Mouse (Mus musculus) hindbrain, embryonic 10.5 days (tissue): ENCODE measurements around the gene Sgtb. TPM values are rescaled to one million over a fixed set of nuclear protein-coding genes. Genes with fewer than 3 reads are reported as not detected.

Experiments used
- DNase-seq: peaks from one replicate; pipeline ENCODE4 v3.0.0-alpha.2; 2017; ENCODE audit warnings: low spot score
- H3K27ac ChIP-seq: fragments of 300-500 bp; sonication (generic); 2 replicates; pipeline ENCODE4 v1.5.1; 2016; ENCODE audit warnings: mild to moderate bottlenecking, moderate library complexity
- H3K27me3 ChIP-seq: fragments of 300-500 bp; sonication (generic); 2 replicates; pipeline ENCODE4 v1.6.1; 2016; ENCODE audit warnings: mild to moderate bottlenecking; ENCODE audit not compliant: poor library complexity, insufficient read depth, severe bottlenecking
- H3K36me3 ChIP-seq: fragments of 300-500 bp; sonication (generic); 2 replicates; pipeline ENCODE4 v1.6.1; 2016; ENCODE audit warnings: mild to moderate bottlenecking, moderate library complexity
- H3K4me1 ChIP-seq: fragments of 300-500 bp; sonication (generic); replicated peaks from 2 replicates; pipeline ENCODE4 v1.6.1; 2016; ENCODE audit warnings: mild to moderate bottlenecking
- H3K4me3 ChIP-seq: fragments of 300-500 bp; sonication (generic); 2 replicates; pipeline ENCODE4 v1.5.1; 2016; ENCODE audit warnings: mild to moderate bottlenecking, moderate library complexity
- H3K9me3 ChIP-seq: fragments of 300-500 bp; sonication (generic); 2 replicates; pipeline ENCODE4 v1.6.1; 2016; ENCODE audit warnings: mild to moderate bottlenecking, moderate library complexity
- WGBS: fragments of 180-500 bp; shearing (Covaris S2); methylation state at CpG from one replicate; pipeline ENCODE4 v1.1.7; 2016; 5-methylcytosine and 5-hydroxymethylcytosine counted together
- polyA plus RNA-seq: library from polyadenylated mRNA; unstranded; fragments of >200 nt; fragmentation: Nextera tagmentation; extraction: Ambion mirVana; gene quantifications from 2 replicates; pipeline ENCODE4 v1.2.1, GENCODE M21; 2016

Gene Sgtb
- polyA plus RNA-seq, 1 experiment from 2014 or later, result 22.1 TPM

GRCm38 (mm10) chr13:104172498-104172897 lies 63.0 kb downstream of the Sgtb start:
- Histone ChIP-seq H3K4me1 (peaks cover 12% of the 10 kb centered on the region), H3K27ac (no peak overlapping the region), H3K36me3 (peaks cover 38% of the 10 kb centered on the region), H3K27me3 (no peaks in the 10 kb centered on the region), H3K9me3 (0 out of 2 replicates have a peak, but pooled peaks cover 3% of the 10 kb centered on the region), H3K4me3 (no peak overlapping the region)
- DNase-seq, result no peak

DNA sequence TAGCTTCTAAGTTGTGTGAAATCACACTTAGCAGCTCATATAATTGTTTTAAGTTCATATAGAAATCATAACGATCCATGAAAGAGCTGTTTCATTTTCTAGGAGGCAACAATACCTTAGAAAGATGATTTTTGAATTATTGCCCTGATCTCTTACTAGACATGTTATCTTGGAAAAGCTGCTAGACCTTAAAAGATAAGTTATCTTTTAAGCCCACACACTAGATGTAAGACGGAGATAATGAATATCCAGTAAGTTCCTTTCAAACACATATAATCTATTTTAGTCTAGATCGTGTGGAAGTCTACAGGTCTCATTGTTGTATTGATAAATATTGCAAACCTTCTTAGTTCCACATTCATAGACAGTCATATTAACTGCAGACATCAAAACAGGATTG lies 67.3 kb downstream of the Sgtb start:
- no peak for DNase-seq
- Histone ChIP-seq H3K9me3 (no peaks in the 10 kb centered on the region), H3K4me3 (peak overlapping the region; percentile 90), H3K4me1 (peaks cover 20% of the 10 kb centered on the region), H3K36me3 (peaks cover 23% of the 10 kb centered on the region), H3K27me3 (no peaks in the 10 kb centered on the region), H3K27ac (no peak overlapping the region)
- WGBS, result 87% methylated on average over 3 of the region's 3 CpGs

- H3K36me3 ChIP-seq, result peaks cover 28% of the 10 kb centered on the region
- H3K4me3 ChIP-seq, result peak within 1 kb of the TSS; percentile 90
- H3K27ac ChIP-seq, result peak within 1 kb of the TSS; percentile 93
- no peaks in the 10 kb centered on the region for H3K27me3 ChIP-seq
- peaks cover 20% of the 10 kb centered on the region for H3K4me1 ChIP-seq
- H3K9me3 ChIP-seq, result no peaks in the 10 kb centered on the region
- DNase-seq, result peak; percentile 89
- under 1% methylated on average over 32 of the region's 32 CpGs for WGBS
These were observed 68.5 kb downstream of the Sgtb start, which contains the start of gene Trappc13 for GRCm38 (mm10) chr13:104177796-104178649. TSS of gene Trappc13 (minus strand) at chr13:104178469.

DNA sequence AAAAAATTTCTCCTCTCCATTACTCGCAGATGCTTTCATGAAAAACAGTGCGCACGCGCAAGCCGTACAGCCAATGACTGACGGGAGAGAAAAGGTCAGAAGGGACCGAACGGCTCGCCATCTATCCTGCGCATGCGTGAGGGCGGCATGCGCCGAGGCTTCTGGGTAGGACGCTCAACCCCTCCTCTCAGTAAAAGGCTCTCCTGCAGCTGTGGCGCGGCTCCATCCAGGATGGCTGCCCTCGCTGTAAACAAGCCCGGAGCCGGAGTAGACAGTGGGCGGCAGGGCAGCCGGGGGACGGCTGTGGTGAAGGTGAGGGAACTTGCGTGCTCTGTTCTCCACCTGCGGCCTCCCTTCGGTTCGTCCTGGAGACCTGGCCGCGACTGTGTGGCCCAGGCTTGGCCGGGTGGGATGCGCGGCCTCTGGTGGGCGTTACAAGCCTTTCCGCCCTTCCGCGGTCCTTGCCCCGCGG lies 69.1 kb downstream of the Sgtb start, which contains the start of gene Trim23:
Trim23 (plus strand) TSS at position 148 of the 472 bp plus-strand sequence.
- Histone ChIP-seq H3K4me3 (peak within 1 kb of the TSS; percentile 90), H3K9me3 (no peaks in the 10 kb centered on the region), H3K27me3 (no peaks in the 10 kb centered on the region), H3K27ac (peak within 1 kb of the TSS; percentile 93), H3K36me3 (peaks cover 30% of the 10 kb centered on the region), H3K4me1 (peaks cover 20% of the 10 kb centered on the region)
- under 1% methylated on average over 38 of the region's 38 CpGs for WGBS
- peak; percentile 96 for DNase-seq

GRCm38 (mm10) chr13:104179176-104179888 lies 69.8 kb downstream of the Sgtb start:
- Histone ChIP-seq H3K27me3 (no peaks in the 10 kb centered on the region), H3K27ac (peak overlapping the region; percentile 93), H3K4me3 (peak overlapping the region; percentile 90), H3K4me1 (peaks cover 20% of the 10 kb centered on the region), H3K9me3 (no peaks in the 10 kb centered on the region), H3K36me3 (peaks cover 33% of the 10 kb centered on the region)
- 27% methylated on average over 13 of the region's 13 CpGs for WGBS
- DNase-seq, result no peak

- Histone ChIP-seq H3K4me1 (no peaks in the 10 kb centered on the region), H3K27ac (no peak overlapping the region), H3K36me3 (peaks cover 73% of the 10 kb centered on the region), H3K4me3 (no peak overlapping the region), H3K27me3 (no peaks in the 10 kb centered on the region), H3K9me3 (no peaks in the 10 kb centered on the region)
- DNase-seq, result no peak
- WGBS, result 94% methylated on average over 4 of the region's 4 CpGs
These were observed 77.8 kb downstream of the Sgtb start for GRCm38 (mm10) chr13:104187357-104187756.

Other genes starting within 250 kb of the Sgtb start
- 10.3 and 12.2 TPM in 2 replicates for gene Erbin, start 189.2 kb upstream of the Sgtb start, polyA plus RNA-seq
- 15.8 and 19.3 TPM in 2 replicates for gene Nln, start 127 bp upstream of the Sgtb start, polyA plus RNA-seq
- gene Trappc13, start 68.7 kb downstream of the Sgtb start, polyA plus RNA-seq, result 71.7 and 84.6 TPM in 2 replicates
- gene Trim23, start 69.1 kb downstream of the Sgtb start, polyA plus RNA-seq, result 17.8 and 18.0 TPM in 2 replicates
- 55.5 and 86.6 TPM in 2 replicates for gene Cenpk, start 118.9 kb downstream of the Sgtb start, polyA plus RNA-seq
- gene Ppwd1, start 119.1 kb downstream of the Sgtb start, polyA plus RNA-seq, result 12.5 and 17.4 TPM in 2 replicates
- gene Adamts6, start 178.1 kb downstream of the Sgtb start, polyA plus RNA-seq, result 2.0 and 2.2 TPM in 2 replicates